Mouse (Mus musculus): ENCODE results near the gene Lmx1a.

GRCm38 (mm10) chr1:167830291-167830690 is 141.3 kb downstream of the Lmx1a start:
- TF ChIP-seq CTCF (IDR thresholded peaks at IDR 0.05; ENCODE audit: borderline replicate concordance, insufficient read depth, low read length) (no peak), POLR2A (IDR thresholded peaks at IDR 0.05; ENCODE audit: low read depth, low read length) (no peak)
